Mouse (Mus musculus): ENCODE data around the gene Slc26a9.

DNA sequence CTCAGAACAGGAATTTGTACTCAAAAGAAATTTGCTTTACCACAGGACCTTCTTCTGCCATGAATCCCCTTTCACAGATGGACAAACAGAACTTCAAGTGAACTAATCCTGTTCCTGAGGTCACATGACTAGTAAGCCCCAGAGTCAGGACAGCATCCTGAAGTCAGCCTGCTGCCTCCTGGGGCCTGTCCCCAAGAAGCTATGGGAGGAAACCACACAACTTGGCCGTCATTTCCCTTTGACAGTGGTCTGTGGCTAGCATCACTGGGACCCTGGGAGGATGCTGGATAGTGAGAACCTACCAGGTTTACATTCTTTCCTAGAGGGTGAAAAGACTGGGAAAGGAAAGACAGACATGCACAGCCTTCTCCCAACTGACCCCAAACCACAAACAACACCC, 5.1 kb upstream of the Slc26a9 start:
- TF ChIP-seq CHD2 (IDR thresholded peaks at IDR 0.05; ENCODE audit: low read depth, low read length), result no peak
- no peak for TF ChIP-seq ZC3H11A (IDR thresholded peaks at IDR 0.05; ENCODE audit: borderline replicate concordance, low read depth, low read length)

All from ES-E14 (cell line).